Mouse (Mus musculus) stomach, postnatal 0 days (tissue): Measurements from ENCODE around the gene Lypd6b.

ENCODE experiments used
- CTCF ChIP-seq: IDR thresholded peaks from 2 replicates; pipeline ENCODE4 v1.5.1; 2016; ENCODE audit warnings: antibody characterized with exemption, low read depth, mild to moderate bottlenecking, moderate library complexity
- EP300 ChIP-seq: optimal IDR thresholded peaks from 2 replicates; pipeline ENCODE3; 2016; ENCODE audit warnings: antibody characterized with exemption

DNA sequence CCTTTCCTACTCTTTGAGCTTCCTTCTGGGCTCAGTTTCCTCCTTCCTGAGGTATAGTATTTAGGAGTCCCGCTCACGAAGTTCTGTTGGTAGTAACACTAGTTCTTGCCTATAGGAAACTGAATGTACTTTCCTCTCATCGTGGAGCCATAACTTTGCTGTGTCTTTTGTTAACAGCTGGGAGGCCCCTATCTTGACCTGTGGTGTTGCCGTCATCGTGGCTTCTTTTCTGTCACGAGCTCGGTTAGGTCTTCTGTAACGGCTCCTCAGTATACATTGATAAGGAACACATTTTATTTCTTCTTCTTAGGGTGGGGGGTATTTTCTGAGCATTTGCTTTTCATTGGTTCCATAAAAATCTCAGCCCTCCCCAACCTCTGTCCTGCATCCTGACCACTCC is 74.2 kb downstream of the Lypd6b start:
- TF ChIP-seq CTCF, result no peak
- TF ChIP-seq EP300, result no peak
